Mouse (Mus musculus) heart, postnatal 0 days (tissue): Measurements from ENCODE around the gene Hspg2. TPM values are rescaled to one million over a fixed set of nuclear protein-coding genes. Genes with fewer than 3 reads are reported as not detected.

Experiments used
- ATAC-seq: fragments of 200-750 bp; cut with Nextera tagmentation; 2 replicates; pipeline ENCODE4 v1.8.0; 2017; ENCODE audit warnings: low read depth, moderate number of reproducible peaks, moderate library complexity; ENCODE audit not compliant: insufficient read depth
- DNase-seq: peaks from one replicate; pipeline ENCODE4 v3.0.0-alpha.2; 2016; ENCODE audit warnings: low spot score
- H3K27ac ChIP-seq: fragments of 300-500 bp; sonication (generic); 2 replicates; pipeline ENCODE4 v1.5.1; 2014; ENCODE audit warnings: low read depth, mild to moderate bottlenecking
- H3K27me3 ChIP-seq: fragments of 300-500 bp; sonication (generic); 2 replicates; pipeline ENCODE4 v1.6.1; 2014; ENCODE audit warnings: low read length, mixed read lengths; ENCODE audit not compliant: control insufficient read depth, insufficient read depth
- H3K36me3 ChIP-seq: fragments of 300-500 bp; sonication (generic); replicated peaks from 2 replicates; pipeline ENCODE4 v1.6.1; 2014; ENCODE audit warnings: low read length, mixed read lengths; ENCODE audit not compliant: control insufficient read depth, insufficient read depth
- H3K4me1 ChIP-seq: fragments of 300-500 bp; sonication (generic); 2 replicates; pipeline ENCODE4 v1.6.1; 2014; ENCODE audit warnings: antibody characterized with exemption; ENCODE audit not compliant: control insufficient read depth, insufficient read depth
- H3K4me2 ChIP-seq: fragments of 300-500 bp; sonication (generic); 2 replicates; pipeline ENCODE4 v1.6.1; 2014; ENCODE audit warnings: low read depth, mild to moderate bottlenecking, low read length, moderate library complexity
- H3K4me3 ChIP-seq: fragments of 300-500 bp; sonication (generic); 2 replicates; pipeline ENCODE4 v1.5.1; 2014; ENCODE audit warnings: low read depth, low read length
- H3K9ac ChIP-seq: fragments of 300-500 bp; sonication (generic); replicated peaks from 2 replicates; pipeline ENCODE4 v1.6.1; 2014; ENCODE audit warnings: low read depth, low read length, mixed read lengths
- H3K9me3 ChIP-seq: fragments of 300-500 bp; sonication (generic); replicated peaks from 2 replicates; pipeline ENCODE4 v1.6.1; 2016; ENCODE audit warnings: low read length; ENCODE audit not compliant: control insufficient read depth
- CTCF ChIP-seq: IDR thresholded peaks from 2 replicates; pipeline ENCODE4 v1.5.1; 2016; ENCODE audit warnings: antibody characterized with exemption, control low read depth, low read depth
- EP300 ChIP-seq: IDR thresholded peaks from 2 replicates; pipeline ENCODE4 v1.6.1; 2016; ENCODE audit warnings: antibody characterized with exemption, low read depth
- WGBS: fragments of 180-500 bp; shearing (Covaris S2); extraction: QIAGEN DNeasy Blood & Tissue Kit; methylation state at CpG from one replicate; pipeline ENCODE4 v1.1.7; 2014; 5-methylcytosine and 5-hydroxymethylcytosine counted together
- polyA plus RNA-seq: library from polyadenylated mRNA; unstranded; fragments of >200 nt; fragmentation: Nextera tagmentation; extraction: Ambion mirVana; gene quantifications from 2 replicates; pipeline ENCODE4 v1.2.1, GENCODE M21; 2015
- total RNA-seq: library from RNA; depleted of rRNA; stranded (reverse); fragments of >200 nt; gene quantifications from 2 replicates; pipeline ENCODE4 v1.2.3, GENCODE M21; 2014; ENCODE audit warnings: low replicate concordance

The Hspg2 gene
- total and polyA plus RNA-seq, 2 experiments from 2014 or later, result 42.4 to 473 TPM

- Histone ChIP-seq H3K27me3 (no peaks in the 10 kb centered on the region), H3K4me1 (peaks cover 62% of the 10 kb centered on the region), H3K36me3 (no peaks in the 10 kb centered on the region; the same call in 1 of the 2 replicates), H3K4me2 (no peak overlapping the region), H3K4me3 (no peak overlapping the region), H3K9ac (peak overlapping the region; percentile 53), H3K9me3 (no peaks in the 10 kb centered on the region), H3K27ac (peak overlapping the region; percentile 95)
- DNase-seq (no peak), ATAC-seq (no peak)
- 51% methylated on average over 6 of the region's 6 CpGs for WGBS
- no peak for TF ChIP-seq EP300
- no peak for TF ChIP-seq CTCF
Observed at GRCm38 (mm10) chr4:137495501-137496100, 27.0 kb downstream of the Hspg2 start.

- DNase-seq (peak; percentile 64), ATAC-seq (peak; percentile 49)
- 29% methylated on average over 5 of the region's 5 CpGs for WGBS
- no peaks in the 10 kb centered on the region for H3K27me3 ChIP-seq
- H3K4me2 ChIP-seq, result 0 out of 2 replicates have a peak overlapping the region, but pooled peaks have one; percentile 21
- peaks cover 12% of the 10 kb centered on the region for H3K36me3 ChIP-seq
- H3K4me3 ChIP-seq, result no peak overlapping the region
- TF ChIP-seq EP300 (peak; percentile 71; the same call in 1 of the 2 replicates), CTCF (no peak)
- H3K9me3 ChIP-seq, result no peaks in the 10 kb centered on the region
- H3K9ac ChIP-seq, result 0 out of 2 replicates have a peak overlapping the region, but pooled peaks have one; percentile 9
- H3K4me1 ChIP-seq, result peaks cover 74% of the 10 kb centered on the region
- peak overlapping the region; percentile 95 for H3K27ac ChIP-seq
Observed at GRCm38 (mm10) chr4:137497367-137497766, 28.8 kb downstream of the Hspg2 start.

GRCm38 (mm10) chr4:137497892-137498722, 29.5 kb downstream of the Hspg2 start:
- Histone ChIP-seq H3K27me3 (no peaks in the 10 kb centered on the region), H3K36me3 (peaks cover 19% of the 10 kb centered on the region), H3K9ac (peak overlapping the region; percentile 9), H3K4me1 (peaks cover 74% of the 10 kb centered on the region), H3K4me2 (peak overlapping the region; percentile 21; the same call in 1 of the 2 replicates), H3K27ac (peak overlapping the region; percentile 95), H3K4me3 (no peak overlapping the region), H3K9me3 (no peaks in the 10 kb centered on the region)
- TF ChIP-seq CTCF, result no peak
- TF ChIP-seq EP300, result peak; percentile 85; the same call in 1 of the 2 replicates
- DNase-seq (peak; percentile 73), ATAC-seq (0 out of 2 replicates have a peak, but pooled peaks have one; percentile 13)
- WGBS, result 37% methylated on average over 9 of the region's 9 CpGs

- peaks cover 81% of the 10 kb centered on the region for H3K4me1 ChIP-seq
- no peaks in the 10 kb centered on the region for H3K9me3 ChIP-seq
- no peak overlapping the region; the same call in 1 of the 2 replicates for H3K9ac ChIP-seq
- ATAC-seq (no peak), DNase-seq (no peak)
- H3K36me3 ChIP-seq, result peaks cover 29% of the 10 kb centered on the region
- H3K27ac ChIP-seq, result peak overlapping the region; percentile 95
- 63% methylated on average over 9 of the region's 9 CpGs for WGBS
- no peak overlapping the region for H3K4me3 ChIP-seq
- H3K4me2 ChIP-seq, result peak overlapping the region; percentile 6; the same call in 1 of the 2 replicates
- H3K27me3 ChIP-seq, result no peaks in the 10 kb centered on the region
- TF ChIP-seq CTCF, result no peak
- TF ChIP-seq EP300, result no peak
Observed at GRCm38 (mm10) chr4:137498882-137499583, 30.5 kb downstream of the Hspg2 start.

- Histone ChIP-seq H3K36me3 (peaks cover 39% of the 10 kb centered on the region), H3K9me3 (no peaks in the 10 kb centered on the region), H3K27me3 (no peaks in the 10 kb centered on the region), H3K4me3 (no peak overlapping the region), H3K9ac (0 out of 2 replicates have a peak overlapping the region, but pooled peaks have one; percentile 43), H3K4me2 (no peak overlapping the region), H3K4me1 (peaks cover 70% of the 10 kb centered on the region), H3K27ac (peak overlapping the region; percentile 56)
- no peak for DNase-seq
- 40% methylated on average over 12 of the region's 12 CpGs for WGBS
- no peak for ATAC-seq
- TF ChIP-seq EP300, result no peak
Observed at GRCm38 (mm10) chr4:137500149-137500548, 31.6 kb downstream of the Hspg2 start.
